Mouse (Mus musculus): ENCODE data around the gene Pgm1.

DNA sequence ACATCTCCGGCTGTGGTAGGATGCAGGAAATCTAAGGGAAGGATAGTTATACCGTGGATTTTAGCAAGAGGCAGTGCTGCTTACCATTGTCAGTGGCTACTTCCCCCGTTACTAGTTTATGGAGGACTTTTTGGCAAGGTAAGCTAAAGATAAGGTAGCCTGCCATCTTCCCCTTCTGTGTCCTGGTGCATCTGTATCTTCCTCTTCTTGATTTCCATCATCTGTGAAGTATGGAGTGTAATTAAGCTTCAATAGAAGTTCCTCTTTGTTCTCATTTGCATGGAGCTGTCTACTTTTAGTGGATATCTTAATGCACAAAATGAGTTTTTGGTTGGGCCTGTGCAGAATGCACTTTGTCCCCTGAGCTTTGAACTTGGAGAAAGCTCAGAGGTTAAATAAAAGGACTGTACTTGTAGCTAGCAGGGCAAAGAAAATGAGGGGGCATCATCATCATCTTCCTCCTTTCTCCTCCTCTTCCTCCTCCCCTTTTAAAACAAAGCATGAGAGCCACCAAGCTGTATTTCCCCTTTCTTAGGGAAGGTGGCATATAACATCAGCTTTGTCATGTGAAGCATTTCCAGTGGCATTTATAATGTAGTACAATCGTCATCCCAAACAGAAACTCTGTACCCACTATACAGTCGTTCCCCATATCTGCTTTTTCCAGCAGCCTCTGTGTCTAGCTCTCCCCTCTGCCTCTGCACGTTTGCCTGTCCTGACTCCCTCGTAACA is 29.0 kb downstream of the Pgm1 start:
- TF ChIP-seq CTCF (IDR thresholded peaks at IDR 0.05; ENCODE audit: borderline replicate concordance, insufficient read depth, low read depth, low read length) = no peak
- TF ChIP-seq POLR2A (IDR thresholded peaks at IDR 0.05; ENCODE audit: borderline replicate concordance, insufficient read depth, low read length) = no peak
